Mouse (Mus musculus) monocyte, adult 5-6 weeks (primary cell): ENCODE measurements at regions not wholly inside any gene's neighbourhood (a gene's known extent, or its start where the extent isn't known, plus 50 kb on each side); places are given as distances from the start of the nearest gene placed in this dataset.

Source experiments
- ATAC-seq: fragments of 153-309, 156-312 bp; replicated peaks from 2 replicates; pipeline ENCODE4 v1.8.0; 2017; ENCODE audit warnings: mild to moderate bottlenecking; ENCODE audit not compliant: low TSS enrichment, insufficient number of reproducible peaks, severe bottlenecking, poor library complexity, low FRiP score

DNA sequence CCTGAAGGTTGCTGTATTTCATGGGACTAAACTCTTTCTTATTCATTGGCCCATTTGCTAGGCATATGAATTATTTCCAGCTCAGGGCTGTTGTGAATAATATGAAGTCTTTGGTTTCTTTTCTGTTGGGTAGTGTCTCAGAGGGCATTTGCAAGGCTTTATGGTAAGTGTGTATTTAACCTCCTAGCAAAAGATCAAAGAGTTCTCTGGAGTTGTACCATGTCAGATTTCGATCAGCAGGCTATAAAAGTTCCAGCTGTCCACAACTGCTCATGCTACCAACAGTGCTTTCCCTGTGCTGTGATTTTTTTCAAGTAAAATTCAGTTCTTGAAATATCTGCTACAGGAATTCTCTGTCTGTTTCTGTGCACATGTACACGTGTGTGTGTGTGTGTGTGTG lies 165.5 kb upstream of the Zc3h12c start:
- no peak for ATAC-seq

DNA sequence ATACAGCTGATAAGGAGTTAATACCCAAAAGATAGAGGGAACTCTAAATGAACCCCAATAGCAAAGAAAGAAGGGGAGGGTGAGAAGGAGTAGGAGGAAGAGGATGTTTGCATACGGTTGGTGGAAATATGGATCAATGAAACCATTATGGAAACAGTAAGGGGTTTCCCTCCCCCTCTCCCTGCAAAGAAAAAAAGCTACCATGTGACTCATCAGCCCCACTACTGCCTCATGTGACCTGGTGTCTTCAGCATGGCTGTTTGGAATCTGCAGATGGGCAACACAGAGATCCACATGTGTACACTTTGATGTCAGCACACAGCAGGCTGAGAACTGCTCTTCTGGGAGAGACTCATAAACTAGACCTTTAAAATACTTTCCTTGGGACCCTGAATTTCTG lies 163.4 kb upstream of the Zc3h12c start:
- ATAC-seq = no peak

DNA sequence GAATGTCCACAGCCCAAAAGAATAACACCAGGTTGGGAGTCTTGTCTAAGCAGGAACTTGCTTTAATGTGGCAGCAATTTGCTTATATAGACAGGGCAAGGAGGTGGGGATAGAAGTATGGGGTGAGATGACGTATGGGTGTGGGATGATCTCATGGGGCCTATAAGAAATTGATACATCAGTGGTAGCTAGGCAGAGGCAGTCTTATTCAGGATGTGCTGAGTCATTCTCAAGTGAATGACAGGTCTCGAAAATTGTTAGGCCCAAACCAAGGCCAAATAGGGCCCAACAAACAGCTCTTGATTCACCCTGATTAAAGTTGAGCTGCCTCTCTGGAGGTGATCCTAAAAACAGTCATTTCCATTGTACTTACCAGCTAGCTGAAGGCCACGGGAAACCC lies 162.3 kb upstream of the Zc3h12c start:
- ATAC-seq = no peak

DNA sequence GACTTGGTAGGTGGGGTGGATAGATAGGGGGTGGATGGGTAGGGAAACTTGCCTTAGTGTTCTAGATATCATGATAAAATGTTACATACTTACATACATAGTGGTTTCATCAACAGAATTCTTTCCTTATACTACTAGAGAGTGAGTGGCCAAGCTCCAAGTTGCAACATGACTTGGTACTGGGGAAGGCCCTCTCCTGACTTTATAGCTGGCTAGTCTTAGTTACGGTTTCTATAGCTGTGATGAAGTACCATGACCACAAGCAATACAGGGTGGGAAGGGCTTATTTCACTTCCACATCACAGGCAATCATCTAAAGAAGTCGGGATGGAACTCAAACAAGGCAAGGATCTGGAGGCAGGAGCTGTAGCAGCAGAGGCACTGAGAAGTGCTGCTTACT lies 156.0 kb upstream of the Zc3h12c start:
- no peak for ATAC-seq

DNA sequence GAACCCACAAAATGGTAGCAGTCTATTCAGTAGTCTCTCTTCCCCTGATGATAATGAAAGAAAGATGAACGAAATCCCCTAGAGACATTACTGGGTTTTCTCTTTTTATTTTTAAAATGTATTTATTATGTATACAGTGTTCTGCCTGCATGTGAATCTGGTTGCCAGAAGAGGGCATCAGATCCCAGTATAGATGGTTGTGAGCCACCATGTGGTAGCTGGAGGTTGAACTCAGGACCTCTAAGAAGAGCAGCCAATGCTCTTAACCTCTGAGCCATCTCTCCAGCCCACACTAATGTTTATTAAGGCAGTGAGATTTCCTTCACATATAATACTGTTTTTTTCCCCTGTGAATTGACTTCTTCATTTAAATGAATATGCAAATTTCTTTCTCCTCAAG lies 155.4 kb upstream of the Zc3h12c start:
- no peak for ATAC-seq

DNA sequence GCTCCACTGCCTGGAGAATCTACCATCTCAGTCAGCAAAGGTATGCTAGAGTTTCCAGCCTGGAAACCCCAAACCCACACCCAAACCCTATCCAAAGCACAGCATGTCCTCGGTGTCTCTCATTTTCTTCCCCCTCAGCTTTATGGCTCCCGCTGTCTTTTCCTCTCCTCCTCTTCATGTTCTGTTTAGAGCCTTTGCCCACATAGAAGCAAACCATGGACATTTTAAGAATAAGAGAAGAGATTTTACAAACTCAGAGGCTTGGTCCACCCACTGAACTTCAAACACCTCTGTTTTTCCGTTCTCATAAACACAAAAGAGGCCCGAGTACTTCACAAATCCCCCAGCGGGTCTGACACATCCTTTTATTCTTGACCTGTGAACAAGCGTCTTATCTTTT lies 154.9 kb upstream of the Zc3h12c start:
- no peak for ATAC-seq

DNA sequence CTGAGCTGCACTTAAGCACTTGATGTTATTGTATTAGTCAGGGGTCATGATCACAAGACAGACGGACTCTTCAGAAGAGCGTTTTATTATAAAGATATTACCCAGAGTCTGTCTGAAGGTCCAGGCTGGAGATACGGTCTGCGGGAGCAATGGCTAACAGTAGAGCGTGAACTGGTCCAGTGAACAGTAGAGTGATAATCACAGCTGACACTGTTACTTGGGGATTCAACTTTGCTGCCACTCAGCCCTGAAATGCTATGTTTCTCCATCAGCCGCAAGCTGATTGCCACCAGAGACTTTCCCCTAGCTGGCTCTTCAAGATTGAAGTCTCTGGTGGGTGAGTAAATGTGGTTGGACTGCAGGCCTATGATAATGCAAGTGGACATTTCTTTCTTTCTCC lies 133.1 kb upstream of the Zc3h12c start:
- ATAC-seq = no peak

DNA sequence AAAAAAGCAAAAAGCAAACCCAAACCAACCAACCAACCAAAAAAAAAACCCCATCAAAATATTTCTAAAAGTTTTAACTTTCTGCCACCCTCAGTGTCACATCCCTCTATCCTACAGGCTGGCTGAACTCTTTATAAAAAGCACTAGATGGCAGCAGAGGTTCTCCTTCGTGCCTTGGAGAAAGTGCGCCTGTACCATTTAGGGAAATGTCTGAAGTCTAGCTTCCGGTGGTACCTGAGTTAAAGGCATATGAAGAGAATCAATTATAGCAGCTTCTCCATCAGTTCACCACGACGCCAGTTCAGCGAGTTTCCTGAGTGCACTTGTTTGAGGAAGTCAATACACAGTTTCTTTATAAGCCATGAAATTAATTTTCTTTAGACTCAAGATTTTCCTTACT lies 130.0 kb upstream of the Zc3h12c start:
- ATAC-seq = no peak

DNA sequence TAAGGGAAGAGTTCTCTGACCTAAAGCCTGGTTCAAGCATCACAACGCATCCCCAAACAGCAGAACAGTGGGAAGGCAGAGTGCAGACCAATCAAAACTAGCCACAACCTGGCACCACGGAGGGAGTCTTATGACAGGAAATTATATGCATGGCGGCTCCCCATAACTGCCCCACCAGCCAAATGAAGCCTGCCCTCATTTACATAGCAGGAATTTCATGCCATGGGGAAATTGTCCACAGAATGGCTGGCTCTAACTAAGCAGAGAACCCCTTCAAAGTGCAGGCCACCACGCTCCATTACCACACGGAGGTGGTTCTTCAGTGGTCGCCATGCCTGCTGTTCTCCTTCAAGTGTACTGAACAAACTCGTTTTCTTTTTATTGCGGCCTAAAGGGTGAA lies 126.3 kb upstream of the Zc3h12c start:
- no peak for ATAC-seq

DNA sequence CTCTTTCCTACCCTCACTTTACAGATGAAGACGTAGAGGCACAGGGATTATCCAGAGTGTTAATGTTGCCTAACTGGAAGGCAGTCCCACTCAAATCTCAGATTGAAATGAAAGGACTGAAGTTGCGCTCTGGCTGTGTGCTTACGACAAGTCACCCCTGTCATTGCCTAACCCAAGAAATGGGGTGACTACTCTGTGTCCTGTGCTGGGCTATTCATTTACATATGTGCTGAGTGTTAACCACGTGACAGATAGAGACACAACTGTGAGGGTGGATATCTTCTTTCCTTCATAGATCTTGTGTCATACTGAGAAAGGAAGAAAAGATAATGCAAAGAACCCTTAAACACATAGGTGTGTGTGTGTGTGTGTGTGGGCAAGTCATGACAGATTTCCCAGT lies 120.7 kb upstream of the Zc3h12c start:
- ATAC-seq = 0 out of 2 replicates have a peak, but pooled peaks have one; percentile 41

DNA sequence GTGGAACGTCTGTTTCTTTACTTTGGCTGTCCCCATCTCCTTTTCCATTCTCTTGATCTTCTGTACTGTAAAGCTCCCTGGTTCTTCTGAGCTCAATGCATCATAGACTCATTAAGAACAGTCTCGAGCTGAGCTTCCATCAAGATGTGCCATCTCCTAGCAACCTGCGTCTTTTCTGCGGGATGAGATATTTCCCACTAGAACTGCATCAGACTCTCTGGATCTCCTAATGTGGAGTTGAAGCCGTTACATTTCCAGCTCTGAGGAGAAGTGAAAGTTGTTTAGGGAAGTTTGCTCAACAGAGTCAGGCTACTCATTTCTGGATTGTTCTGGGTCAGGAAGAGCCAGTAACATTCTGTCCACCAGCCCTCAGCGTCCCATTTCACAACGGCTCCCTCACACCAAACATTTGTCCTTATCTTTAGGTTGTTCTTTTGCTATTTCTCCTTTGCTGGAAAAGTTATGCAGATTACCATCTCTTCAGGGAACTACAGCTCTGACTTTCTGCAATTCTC lies 119.4 kb upstream of the Zc3h12c start:
- peak; percentile 64 for ATAC-seq

DNA sequence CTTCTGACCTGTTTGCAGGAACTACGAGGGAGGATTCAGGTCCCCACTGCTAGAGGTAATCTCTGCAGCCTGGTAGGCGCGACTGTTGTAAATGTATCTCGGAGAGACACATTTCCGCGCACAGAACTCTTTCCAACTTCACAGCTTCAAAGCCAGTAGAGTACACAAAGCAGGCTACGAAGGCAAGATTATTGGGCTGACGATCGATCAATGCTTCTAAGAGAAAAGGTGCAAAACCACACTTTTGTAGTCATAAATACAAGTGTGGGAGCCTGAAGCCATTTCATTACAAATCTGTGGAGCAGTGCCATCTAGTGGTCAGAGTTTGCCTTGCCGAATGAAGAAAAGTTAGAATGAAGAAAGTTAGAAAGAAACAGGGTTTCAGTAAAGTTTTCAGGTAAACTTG lies 118.9 kb upstream of the Zc3h12c start:
- 0 out of 2 replicates have a peak, but pooled peaks have one; percentile 48 for ATAC-seq

DNA sequence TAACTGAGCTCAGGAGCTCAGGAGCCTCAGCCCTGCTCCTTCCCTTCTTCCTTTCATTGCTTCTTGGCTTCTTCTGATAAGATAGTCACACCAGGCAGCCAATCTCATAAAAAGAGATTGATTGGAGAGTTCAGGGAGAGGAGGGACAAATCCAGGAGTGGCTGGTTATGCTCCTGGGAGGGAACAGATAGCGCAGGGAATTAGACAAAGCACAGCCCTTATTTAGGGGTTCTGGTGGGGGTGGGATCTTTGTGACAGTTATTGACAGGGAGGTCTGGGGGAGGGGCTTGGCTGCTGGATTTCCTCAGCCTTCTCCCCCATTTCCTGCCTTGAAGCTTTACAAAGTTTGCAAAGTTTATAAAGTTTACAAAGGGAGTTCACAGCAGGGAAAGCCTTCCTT lies 117.7 kb upstream of the Zc3h12c start:
- no peak for ATAC-seq

DNA sequence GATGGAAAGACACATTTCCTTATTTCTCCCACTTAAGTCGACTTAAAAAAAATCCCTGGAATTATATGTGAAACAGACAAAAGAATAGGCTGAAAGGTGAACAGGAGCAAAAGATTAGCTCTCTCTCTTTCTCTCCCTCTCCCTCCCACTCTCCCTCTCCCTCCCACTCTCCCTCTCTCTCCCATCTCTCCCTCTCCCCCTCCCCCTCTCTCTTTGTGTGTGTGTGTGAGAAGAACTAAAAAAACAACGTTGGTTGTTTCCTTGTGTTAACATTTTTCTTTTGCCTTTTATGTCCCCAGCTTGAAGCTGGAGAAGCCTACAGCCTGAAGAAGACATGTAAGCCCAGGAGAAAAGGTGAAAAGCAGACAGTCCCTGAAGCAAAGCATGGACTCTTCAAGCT lies 115.2 kb upstream of the Zc3h12c start:
- no peak for ATAC-seq

DNA sequence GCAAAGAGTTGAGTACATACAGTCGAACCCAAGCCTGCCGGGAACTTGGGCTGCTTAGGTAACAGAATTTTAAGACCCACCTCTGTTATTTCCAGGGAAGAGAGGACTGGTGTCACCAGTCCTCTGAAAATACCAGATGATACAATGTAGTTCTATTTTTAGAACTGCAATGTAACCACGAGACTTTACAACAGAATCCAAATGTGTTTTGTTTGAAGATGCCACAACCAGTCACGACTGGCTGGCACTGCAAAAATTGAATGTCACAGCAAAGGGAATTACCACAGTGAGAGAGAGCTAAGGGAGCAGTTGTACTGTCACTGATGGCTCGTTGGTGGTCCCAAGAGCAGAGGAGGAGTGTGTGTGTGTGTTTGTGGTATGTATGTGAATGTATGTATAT lies 112.6 kb upstream of the Zc3h12c start:
- no peak for ATAC-seq

DNA sequence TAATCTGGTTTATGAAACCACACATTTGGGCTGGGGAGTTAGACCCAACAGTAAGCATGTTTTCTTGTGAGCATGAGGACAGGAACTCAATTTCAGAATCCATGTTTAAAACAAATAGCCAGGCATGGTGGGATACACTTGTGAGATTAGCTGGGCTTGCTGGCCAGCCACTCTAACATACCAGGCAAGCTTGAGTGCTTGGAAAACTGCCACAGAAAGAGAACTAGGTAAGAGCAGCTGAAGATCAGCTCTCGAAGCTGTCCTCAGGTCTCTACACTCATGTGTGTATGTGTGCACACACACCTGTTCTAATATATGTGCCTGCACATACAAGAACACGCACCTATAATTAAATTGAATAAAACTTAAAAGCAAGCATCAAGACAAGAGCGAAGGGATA lies 112.2 kb upstream of the Zc3h12c start:
- ATAC-seq = no peak

DNA sequence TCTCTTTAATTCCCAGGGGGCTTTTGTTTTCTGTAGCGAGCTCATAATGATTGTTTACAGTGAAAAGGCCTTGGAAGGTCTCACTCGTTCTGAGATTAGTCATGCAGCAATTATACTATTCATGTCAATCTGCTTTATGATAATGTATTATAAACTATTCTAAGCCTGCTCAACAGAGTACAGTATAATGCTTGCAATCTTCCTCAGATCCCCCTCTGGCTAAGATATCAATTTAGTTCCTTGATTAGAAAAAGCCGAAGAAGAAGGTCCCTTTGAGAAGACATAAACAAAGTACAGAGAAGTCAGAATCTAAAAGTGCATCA lies 110.3 kb upstream of the Zc3h12c start:
- ATAC-seq = no peak

DNA sequence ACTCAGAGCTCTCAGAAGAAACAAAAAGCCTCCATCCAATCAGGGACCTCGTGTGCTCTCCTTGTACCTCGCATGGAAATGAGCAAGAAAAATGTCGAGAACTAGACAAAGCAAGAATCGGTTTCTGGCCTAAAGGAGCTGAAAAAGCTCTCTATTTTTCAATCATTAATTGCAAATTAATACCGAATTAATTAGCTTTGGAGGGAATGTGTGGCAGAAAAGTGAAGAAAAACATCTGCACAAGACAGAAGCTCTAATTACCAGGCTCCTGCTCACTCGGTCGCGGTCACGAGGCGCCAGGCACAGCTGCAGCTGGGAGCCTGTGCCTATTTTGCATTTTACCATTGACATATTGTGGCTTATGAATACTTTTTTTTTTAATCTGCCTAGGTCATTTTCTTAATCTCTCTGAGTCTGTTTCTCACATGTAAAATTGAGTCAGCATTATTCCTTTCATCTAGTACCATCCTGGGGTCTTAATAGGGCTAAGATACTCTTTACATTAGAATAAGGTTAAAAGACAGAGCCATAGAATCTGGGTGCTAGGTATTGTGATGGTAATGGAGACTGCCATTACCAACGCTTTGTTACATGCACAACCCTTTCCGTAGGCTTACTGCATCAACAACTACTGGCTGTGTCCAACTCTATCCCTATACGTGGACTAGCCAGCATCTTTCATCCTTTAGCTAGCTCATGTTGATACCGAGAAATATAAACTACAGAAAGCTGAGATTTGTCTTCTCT lies 109.8 kb upstream of the Zc3h12c start:
- ATAC-seq = no peak

DNA sequence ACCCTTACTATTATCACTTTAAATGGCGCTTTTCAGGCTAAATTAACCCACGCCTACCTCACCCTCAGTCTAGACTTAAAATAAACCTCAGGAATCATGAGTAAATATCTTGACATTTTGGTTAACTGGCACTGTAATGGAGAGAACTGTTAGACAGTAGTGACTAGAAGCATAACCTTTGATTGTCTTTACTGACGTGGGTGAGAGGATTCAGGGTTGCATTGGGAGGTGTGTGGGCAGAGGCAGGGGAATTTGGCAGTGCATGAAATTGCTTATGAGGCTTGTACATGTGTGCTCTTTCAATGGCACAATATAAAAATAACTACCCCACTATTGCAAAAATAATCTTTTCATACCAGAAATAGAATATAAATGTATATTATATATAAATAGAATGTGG lies 105.6 kb upstream of the Zc3h12c start:
- ATAC-seq = no peak

DNA sequence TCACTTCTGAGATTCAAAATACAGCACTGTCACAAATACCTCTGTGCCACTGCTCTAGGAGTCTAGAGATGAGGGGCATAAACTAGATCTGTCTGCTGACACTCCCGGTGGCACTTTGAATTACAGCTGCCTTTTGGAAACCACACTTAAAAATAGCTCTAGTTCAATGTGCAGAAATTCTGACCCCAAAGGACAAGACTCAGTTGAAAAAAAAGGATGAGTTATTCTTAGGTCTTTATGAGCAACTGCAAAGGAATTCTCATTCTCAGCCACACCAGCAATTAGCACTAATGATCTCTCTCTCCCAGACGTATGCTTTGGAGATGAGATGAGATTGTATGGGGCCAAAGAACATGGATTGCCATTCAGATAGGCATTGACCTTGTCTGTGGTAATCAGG lies 104.3 kb upstream of the Zc3h12c start:
- ATAC-seq = no peak
